Comparison of ENCODE assay signal across 10 mouse cellular contexts in genomic region chr6:83410046-83410706, GRCm38 (mm10). TPM values are rescaled to one million over a fixed set of nuclear protein-coding genes. Genes with fewer than 3 reads are reported as not detected.
A peak's percentile ranks its signal among the peaks of the same experiment; 100 is the strongest.
DNase-seq lines count a peak whose midpoint lies in the region; ATAC-seq lines count a peak whose summit lies in the region.
"Had no signal": no experiment of that assay in that cellular context is flagged by ENCODE, and none has a peak within 500 bp of the region (broad histone marks: within the 10 kb centered on the region; RNA-seq: fewer than 3 reads in every experiment).

No protein-coding gene starts in this region.

- H3K36me3 ChIP-seq in kidney, embryonic 15.5 days = peaks cover 34% of the 10 kb centered on the region
- H3K36me3 ChIP-seq in hindbrain, embryonic 16.5 days (ENCODE audit: control insufficient read depth, insufficient read depth, low read length) = no peaks in the 10 kb centered on the region
- peaks cover 11% of the 10 kb centered on the region; the same call in 1 of the 2 replicates for H3K36me3 ChIP-seq in midbrain, embryonic 14.5 days (ENCODE audit: control insufficient read depth, insufficient read depth, low read length)

- H3K4me1 ChIP-seq in kidney, embryonic 15.5 days = peaks cover 53% of the 10 kb centered on the region
- H3K4me1 ChIP-seq in hindbrain, embryonic 16.5 days (ENCODE audit: control insufficient read depth, insufficient read depth, low read depth, low read length) = peaks cover 32% of the 10 kb centered on the region
- H3K4me1 ChIP-seq in midbrain, embryonic 14.5 days (ENCODE audit: control insufficient read depth, insufficient read depth, low read length) = peaks cover 35% of the 10 kb centered on the region

- intact Hi-C loops in heart, postnatal 25 days (cut with DNase I) = loop anchor here (5.0 kb wide), 1 partner anchor 47 kb away; the partner anchor contains the start of gene Tet3

- WGBS in kidney, embryonic 15.5 days = 67% methylated on average over 9 of the region's 9 CpGs
- 47% methylated on average over 9 of the region's 9 CpGs for WGBS in hindbrain, embryonic 16.5 days
- WGBS in midbrain, embryonic 14.5 days = 64% methylated on average over 9 of the region's 9 CpGs

- no peak for DNase-seq in kidney, postnatal 4 days
- DNase-seq in midbrain, embryonic 14.5 days = peak; percentile 28
- DNase-seq in gastrocnemius, postnatal 4 days (ENCODE audit: low spot score in 2 of 2) = no peak
- no peak for DNase-seq in heart, postnatal 25 days (ENCODE audit: low spot score)
- DNase-seq: cerebellum, adult 11-12 months; gastrocnemius, postnatal 10 days had no signal

- peak overlapping the region; percentile 14; the same call in 1 of the 2 replicates for H3K27ac ChIP-seq in kidney, embryonic 15.5 days
- no peak overlapping the region for H3K27ac ChIP-seq in hindbrain, embryonic 16.5 days (ENCODE audit: low read depth, low read length)
- H3K27ac ChIP-seq in midbrain, embryonic 14.5 days (replicated peaks; ENCODE audit: low read depth, low read length) = 0 out of 2 replicates have a peak overlapping the region, but pooled peaks have one; percentile 1

- H3K9me3 ChIP-seq in kidney, embryonic 15.5 days (replicated peaks) = no peaks in the 10 kb centered on the region
- no peaks in the 10 kb centered on the region for H3K9me3 ChIP-seq in hindbrain, embryonic 16.5 days (ENCODE audit: control insufficient read depth, low read length)
- no peaks in the 10 kb centered on the region for H3K9me3 ChIP-seq in midbrain, embryonic 14.5 days (ENCODE audit: control insufficient read depth, low read length)

- no peak overlapping the region for H3K4me3 ChIP-seq in kidney, embryonic 15.5 days (replicated peaks)
- no peak overlapping the region for H3K4me3 ChIP-seq in hindbrain, embryonic 16.5 days (ENCODE audit: low read length)
- no peak overlapping the region for H3K4me3 ChIP-seq in midbrain, embryonic 14.5 days (replicated peaks; ENCODE audit: low read depth, low read length)

- ATAC-seq in kidney, embryonic 15.5 days (replicated peaks; ENCODE audit: low FRiP score) = no peak
- peak; percentile 53 for ATAC-seq in common myeloid progenitor, adult 5-6 weeks (replicated peaks; ENCODE audit: low read depth, poor library complexity, severe bottlenecking)
- ATAC-seq in hindbrain, embryonic 16.5 days = peak; percentile 57; the same call in 1 of the 2 replicates
- ATAC-seq in midbrain, embryonic 14.5 days (ENCODE audit: low FRiP score, low TSS enrichment) = 0 out of 2 replicates have a peak, but pooled peaks have one; percentile 12
- ATAC-seq in erythroid progenitor cell, adult 5-6 weeks (replicated peaks; ENCODE audit: low FRiP score, poor library complexity, severe bottlenecking) = no peak

- H3K27me3 ChIP-seq in kidney, embryonic 15.5 days = no peaks in the 10 kb centered on the region
- H3K27me3 ChIP-seq in hindbrain, embryonic 16.5 days (replicated peaks; ENCODE audit: control insufficient read depth, insufficient read depth, low read length) = no peaks in the 10 kb centered on the region
- no peaks in the 10 kb centered on the region for H3K27me3 ChIP-seq in midbrain, embryonic 14.5 days (ENCODE audit: control insufficient read depth, insufficient read depth, low read length)

- no peak overlapping the region for H3K9ac ChIP-seq in kidney, embryonic 15.5 days
- no peak overlapping the region for H3K9ac ChIP-seq in hindbrain, embryonic 16.5 days (ENCODE audit: low read depth, low read length)
- no peak overlapping the region for H3K9ac ChIP-seq in midbrain, embryonic 14.5 days (replicated peaks; ENCODE audit: low read length)

- no peak overlapping the region for H3K4me2 ChIP-seq in kidney, embryonic 15.5 days
- no peak overlapping the region for H3K4me2 ChIP-seq in hindbrain, embryonic 16.5 days (ENCODE audit: low read length)
- no peak overlapping the region for H3K4me2 ChIP-seq in midbrain, embryonic 14.5 days (ENCODE audit: low read length)

RNA-seq across cellular contexts. Expression of gene Tet3, which starts 48.7 kb away (rescaled TPM):
- polyA plus RNA-seq in kidney, embryonic 15.5 days (2015; fragmentation: Nextera tagmentation; extraction: Ambion mirVana) = 51.0 and 51.4 TPM in 2 replicates
- total RNA-seq in common myeloid progenitor, adult 5-6 weeks (2017) = 17.6 and 24.2 TPM in 2 replicates
- 51.4 and 62.2 TPM in 2 replicates for polyA plus RNA-seq in hindbrain, embryonic 16.5 days (2015; fragmentation: Nextera tagmentation; extraction: Ambion mirVana)
- polyA plus RNA-seq in midbrain, embryonic 14.5 days (2014; fragmentation: Nextera tagmentation; extraction: Ambion mirVana) = 50.0 and 56.0 TPM in 2 replicates
- total RNA-seq in erythroid progenitor cell, adult 5-6 weeks (2015; ENCODE audit: low replicate concordance) = 33.5 and 46.5 TPM in 2 replicates
- total RNA-seq in erythroid progenitor cell, adult 5-6 weeks (2017; ENCODE audit: low replicate concordance) = 28.2 and 32.9 TPM in 2 replicates
- 10 to 100 TPM; 63.8 to 74.0 TPM for total RNA-seq in gastrocnemius, postnatal 4 days (2021)
- 10 to 100 TPM; 32.6 to 40.8 TPM for total RNA-seq in heart, postnatal 25 days (2021)

Comparison
In these comparisons a context has a peak if more than half of its experiments do, and no peak if none do; other contexts are left out.
1. ATAC-seq: peak in common myeloid progenitor, adult 5-6 weeks (single experiment), hindbrain, embryonic 16.5 days (single experiment) and midbrain, embryonic 14.5 days (single experiment); none in kidney, embryonic 15.5 days (single experiment) and erythroid progenitor cell, adult 5-6 weeks (single experiment).